Mouse (Mus musculus) mouse trophoblast stem cell (cell line): ENCODE data around the gene Ell.

Experiments
- in situ Hi-C, 2 experiments: fragments of 300-500 bp; cut with MseI, MboI; formaldehyde crosslinking; loops; 2 replicates in 1 of 2; 3 replicates in 1 of 2; pipeline ENCODE4 v1.15.1; 2025

Ell gene

GRCm38 (mm10) chr8:70638752-70639151, 99.5 kb downstream of the Ell start:
- in situ Hi-C loops = no loop called here
